Mouse (Mus musculus) T-helper 17 cell (primary cell): ENCODE results near the gene Tom1.

Experiments
- in situ Hi-C, 2 experiments: fragments of 300-600 bp; cut with MboI, MseI; formaldehyde crosslinking; loops; 1 replicate in 1 of 2; 2 replicates in 1 of 2; pipeline ENCODE4 v1.15.1; 2025; ENCODE audit warnings: high pct_unique_total_duplicates in 2 of 2

Gene Tom1

GRCm38 (mm10) chr8:75039754-75040153, 6.2 kb downstream of the Tom1 start:
- in situ Hi-C loops = loop anchor here in 1 of 2 experiments (5.0 kb wide), 1 partner anchor 58 kb away; no protein-coding TSS in a partner anchor

- in situ Hi-C loops = loop anchor here in 1 of 2 experiments (5.0 kb wide), 1 partner anchor 55 kb away; no protein-coding TSS in a partner anchor
Observed at GRCm38 (mm10) chr8:75042171-75042570, 8.7 kb downstream of the Tom1 start.

GRCm38 (mm10) chr8:75042974-75043373, 9.5 kb downstream of the Tom1 start:
- in situ Hi-C loops = loop anchor here in 1 of 2 experiments (5.0 kb wide), 1 partner anchor 54 kb away; no protein-coding TSS in a partner anchor

GRCm38 (mm10) chr8:75046303-75046702, 12.8 kb downstream of the Tom1 start:
- in situ Hi-C loops = no loop called here

- in situ Hi-C loops = no loop called here
Observed at GRCm38 (mm10) chr8:75047784-75048183, 14.3 kb downstream of the Tom1 start.

DNA sequence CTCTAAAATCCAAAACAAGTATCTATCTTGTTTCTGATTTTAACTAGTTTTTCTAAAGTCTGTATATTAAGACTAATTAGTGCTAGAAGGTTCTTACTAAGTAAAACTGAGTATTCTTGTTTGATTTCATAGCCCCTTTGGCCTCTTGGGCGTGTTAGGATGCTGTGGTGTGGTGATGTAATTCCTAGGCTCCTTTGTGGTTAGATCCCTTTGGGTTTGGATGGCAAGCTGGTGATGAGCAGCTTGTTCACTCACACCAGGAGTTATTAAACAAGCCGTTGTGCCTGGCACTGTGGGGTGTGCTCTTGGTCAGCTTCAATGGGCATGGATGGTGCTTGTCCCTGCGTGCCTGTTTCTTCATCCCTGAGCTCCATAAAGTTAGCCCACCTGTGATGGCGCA, 19.8 kb downstream of the Tom1 start:
- in situ Hi-C loops = loop anchor here in 1 of 2 experiments (25.0 kb wide), 1 partner anchor 609 kb away; no protein-coding TSS in a partner anchor

DNA sequence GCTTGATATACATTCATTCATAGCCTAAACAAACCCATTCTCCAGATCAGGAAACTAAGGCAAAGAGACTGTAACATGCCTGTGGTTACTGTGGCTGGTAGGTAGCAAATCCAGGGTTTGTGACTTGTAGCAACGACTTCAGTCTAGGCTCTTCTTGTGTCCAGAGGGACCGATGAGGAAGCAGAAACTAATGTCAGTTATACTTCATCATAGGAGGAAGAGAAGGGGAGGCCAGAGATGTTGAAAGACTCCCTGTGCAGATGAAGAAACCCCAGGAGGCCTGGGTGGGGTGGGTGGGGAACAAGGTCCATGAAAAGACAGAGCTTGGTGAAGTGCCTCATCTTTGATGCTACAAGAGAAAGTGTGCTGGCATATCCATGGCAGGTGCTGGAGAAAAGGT, 22.2 kb downstream of the Tom1 start:
- in situ Hi-C loops = loop anchor here in 1 of 2 experiments (25.0 kb wide), 1 partner anchor 607 kb away; no protein-coding TSS in a partner anchor

- in situ Hi-C loops = loop anchor here in 1 of 2 experiments (25.0 kb wide), 1 partner anchor 602 kb away; no protein-coding TSS in a partner anchor
Observed at GRCm38 (mm10) chr8:75060022-75060421, 26.5 kb downstream of the Tom1 start.

DNA sequence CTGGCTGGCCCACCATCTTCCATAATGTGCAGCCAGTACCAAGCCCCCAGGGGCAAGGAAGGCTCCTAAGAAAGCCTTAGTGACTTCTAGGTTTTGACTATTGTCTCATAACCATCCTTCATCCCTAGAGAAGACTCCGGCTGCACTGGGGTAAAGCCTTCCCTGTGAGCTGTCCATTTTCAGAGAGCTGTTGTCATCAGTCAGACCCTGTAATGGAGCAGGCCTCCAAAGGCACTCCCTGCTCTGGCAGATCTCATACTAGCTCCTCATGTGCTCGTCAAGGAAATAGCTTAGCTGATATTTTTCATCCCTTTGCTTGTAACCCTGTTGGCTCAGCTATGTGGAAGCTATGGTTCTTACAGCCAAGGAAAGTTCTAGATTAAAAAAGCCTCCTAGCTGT, 27.3 kb downstream of the Tom1 start:
- in situ Hi-C loops = loop anchor here in 1 of 2 experiments (25.0 kb wide), 1 partner anchor 601 kb away; no protein-coding TSS in a partner anchor

DNA sequence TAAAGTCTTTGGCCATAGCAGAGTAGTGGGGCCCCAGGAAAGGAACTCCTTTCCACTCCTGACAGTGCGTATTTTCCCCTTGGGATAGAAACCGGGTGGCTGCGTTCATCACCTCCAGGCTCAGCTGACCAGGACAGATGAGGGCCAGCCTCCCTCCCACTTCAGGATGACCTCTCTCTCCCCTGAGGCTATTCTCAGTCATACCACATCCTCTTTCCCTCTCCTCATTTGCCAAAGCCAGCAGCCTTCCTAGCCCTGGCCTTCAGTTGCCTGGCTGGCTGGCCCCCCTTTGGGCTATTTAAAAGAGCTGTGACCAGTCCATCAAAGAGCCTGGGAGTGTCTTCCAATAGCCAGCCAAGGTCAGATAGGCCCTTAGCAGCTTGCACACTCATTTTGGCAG, 29.8 kb downstream of the Tom1 start:
- in situ Hi-C loops = loop anchor here in 1 of 2 experiments (25.0 kb wide), 1 partner anchor 599 kb away; no protein-coding TSS in a partner anchor

- in situ Hi-C loops = loop anchor here in 1 of 2 experiments (25.0 kb wide), 1 partner anchor 598 kb away; no protein-coding TSS in a partner anchor
Observed at GRCm38 (mm10) chr8:75064790-75065189, 31.3 kb downstream of the Tom1 start.

- in situ Hi-C loops = loop anchor here in 1 of 2 experiments (25.0 kb wide), 1 partner anchor 595 kb away; no protein-coding TSS in a partner anchor
Observed at GRCm38 (mm10) chr8:75067287-75067686, 33.8 kb downstream of the Tom1 start.

DNA sequence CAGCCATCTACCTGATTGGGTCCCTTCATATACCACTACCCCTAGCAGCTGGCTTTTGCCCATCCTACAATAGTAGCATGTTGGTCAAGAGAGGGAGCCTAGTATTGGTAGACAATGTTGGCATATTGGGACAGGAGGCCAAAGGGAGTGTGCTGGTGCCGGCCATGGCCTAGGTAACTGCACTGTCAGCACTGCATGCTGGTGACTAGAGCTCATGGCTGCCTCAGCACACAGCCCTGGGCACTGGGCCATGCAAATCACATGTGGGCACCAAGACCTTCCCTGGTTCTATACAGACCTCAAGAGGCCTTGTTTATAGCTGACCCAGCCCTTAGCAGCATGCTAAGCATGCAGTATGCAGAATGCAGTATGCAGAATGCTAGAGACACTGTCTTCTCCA, 36.8 kb downstream of the Tom1 start:
- in situ Hi-C loops = loop anchor here (5.0 to 25.0 kb wide), 3 partner anchors 37 to 592 kb away; partner anchors contain the start of gene Mcm5 (in 2 of the 2)

- in situ Hi-C loops = loop anchor here (5.0 to 25.0 kb wide), 3 partner anchors 36 to 591 kb away; partner anchors contain the start of gene Mcm5 (in 2 of the 2)
Observed at GRCm38 (mm10) chr8:75071627-75072346, 38.3 kb downstream of the Tom1 start.

DNA sequence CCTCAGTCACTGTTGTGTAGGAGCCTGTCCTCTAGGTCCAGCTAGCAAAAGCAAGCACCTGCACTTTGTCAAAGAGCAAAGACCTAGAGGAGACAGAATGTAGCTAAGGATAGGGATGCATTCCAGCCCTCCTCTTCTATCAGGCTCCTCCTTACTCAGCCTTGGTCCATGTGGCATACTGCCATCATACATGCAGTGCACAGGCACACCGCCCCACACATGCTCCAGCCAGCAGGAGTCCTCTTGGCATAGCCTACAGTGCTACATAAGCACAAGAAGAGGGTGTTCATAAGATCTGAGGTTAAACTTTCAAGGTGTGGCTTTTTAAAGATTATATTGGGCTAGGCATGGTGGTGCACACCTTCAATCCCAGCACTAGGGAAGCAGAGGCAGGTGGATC, 41.4 kb downstream of the Tom1 start:
- in situ Hi-C loops = loop anchor here (5.0 to 25.0 kb wide), 3 partner anchors 32 to 587 kb away; partner anchors contain the start of gene Mcm5 (in 2 of the 2)

- in situ Hi-C loops = no loop called here
Observed at GRCm38 (mm10) chr8:75078215-75078614, 44.7 kb downstream of the Tom1 start.

GRCm38 (mm10) chr8:75078851-75079250, 45.3 kb downstream of the Tom1 start:
- in situ Hi-C loops = no loop called here

GRCm38 (mm10) chr8:75081364-75082040, 48.0 kb downstream of the Tom1 start:
- in situ Hi-C loops = no loop called here

GRCm38 (mm10) chr8:75082181-75082805, 48.8 kb downstream of the Tom1 start:
- in situ Hi-C loops = no loop called here

DNA sequence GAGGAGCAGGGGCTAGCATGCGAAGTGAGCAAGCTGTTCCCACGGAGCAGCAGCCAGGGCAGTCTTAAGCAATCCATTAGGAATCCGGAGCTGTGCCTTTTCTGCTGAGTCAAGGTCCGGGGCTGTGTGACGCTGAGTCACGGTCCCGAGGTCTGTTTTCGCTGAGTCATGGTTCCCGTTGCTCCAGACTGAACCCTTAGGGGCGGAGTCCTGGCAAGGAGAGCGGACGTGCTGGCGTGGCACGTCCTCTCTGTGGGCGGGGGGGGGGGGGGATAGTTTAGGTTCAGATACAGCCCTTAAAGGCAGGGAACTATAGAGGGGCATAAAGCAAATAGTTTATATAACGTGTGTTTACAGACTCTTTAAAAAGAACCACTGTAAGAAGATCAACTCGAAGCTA, 50.3 kb downstream of the Tom1 start:
- in situ Hi-C loops = no loop called here

DNA sequence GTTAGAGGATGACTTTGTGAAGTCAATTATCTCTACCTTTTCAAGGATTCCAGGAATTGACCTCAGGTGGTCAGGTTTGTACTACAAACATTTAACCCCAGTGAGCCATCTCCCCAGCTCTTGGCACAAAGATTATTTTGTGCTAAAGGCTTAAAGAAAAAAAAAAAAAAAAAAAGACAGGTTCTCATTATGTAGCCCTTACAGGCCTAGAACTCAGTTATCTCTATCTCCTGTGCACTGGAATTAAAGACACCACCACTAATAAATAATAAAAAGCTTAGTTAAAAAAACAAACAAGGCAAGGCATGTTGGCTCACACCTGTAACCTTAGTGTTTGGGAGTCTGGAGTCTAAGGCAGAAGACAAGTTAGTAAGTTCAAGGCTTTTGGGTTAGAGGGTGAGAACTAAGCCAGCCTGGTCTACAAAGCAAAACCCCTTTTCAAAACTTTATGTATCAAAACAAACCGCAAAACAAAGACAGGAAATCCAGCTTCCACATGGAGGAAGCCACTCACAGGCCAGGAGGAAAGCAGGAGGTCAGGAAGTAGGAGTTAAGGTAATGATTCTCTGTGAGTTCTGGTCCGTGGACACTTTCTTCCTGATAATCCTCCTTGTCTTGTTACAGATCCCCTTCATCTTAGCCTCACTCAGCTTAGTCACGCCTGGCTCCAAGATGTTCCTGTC, 51.0 kb downstream of the Tom1 start:
- in situ Hi-C loops = no loop called here
